Mouse (Mus musculus): ENCODE data around the gene Hes2. TPM values are rescaled to one million over a fixed set of nuclear protein-coding genes. Genes with fewer than 3 reads are reported as not detected.

Gene Hes2
- polyA plus RNA-seq, 1 experiment, result not detected

DNA sequence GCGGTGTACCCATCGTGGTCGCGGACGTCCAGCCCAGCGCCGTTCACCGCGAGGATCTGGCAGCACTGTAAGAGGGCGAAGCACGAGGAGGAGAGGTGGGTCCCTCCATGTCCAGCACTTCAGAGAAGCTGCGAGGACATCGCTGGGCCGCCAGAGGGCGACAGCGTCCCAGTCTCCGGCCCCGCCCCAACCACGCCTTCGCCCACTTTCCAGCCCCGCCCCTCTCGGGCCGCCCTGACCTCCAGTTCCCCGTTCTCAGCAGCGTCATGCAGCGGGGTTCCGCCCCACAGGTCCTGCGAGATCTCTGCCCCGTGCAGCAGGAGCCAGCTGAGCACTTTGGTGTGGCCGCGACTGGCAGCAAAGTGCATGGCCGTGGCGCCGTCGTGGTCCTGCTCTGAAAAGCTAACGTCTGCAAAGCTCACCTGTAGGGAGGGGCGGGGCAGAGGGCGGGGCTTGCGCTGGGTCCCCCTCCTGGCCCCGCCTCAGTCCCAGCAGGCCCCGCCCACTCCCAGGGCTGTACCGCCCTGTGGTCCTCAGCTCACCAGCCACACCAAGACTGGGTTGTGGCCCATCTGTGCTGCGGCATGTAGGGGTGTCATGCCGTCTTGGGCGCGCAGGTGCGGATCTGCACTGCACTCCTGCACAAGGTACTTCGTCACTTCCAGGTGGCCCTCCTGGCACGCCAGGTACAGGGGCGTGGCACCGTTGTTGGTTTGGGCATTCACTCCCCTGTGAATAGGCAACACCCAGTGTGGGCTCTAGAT is 20.0 kb upstream of the Hes2 start:
- peaks cover 4% of the 10 kb centered on the region for H3K4me1 ChIP-seq (ENCODE audit: control insufficient read depth, insufficient read depth, low read length)
- peak overlapping the region; percentile 30 for H3K4me3 ChIP-seq (ENCODE audit: insufficient read depth, low read length)

DNA sequence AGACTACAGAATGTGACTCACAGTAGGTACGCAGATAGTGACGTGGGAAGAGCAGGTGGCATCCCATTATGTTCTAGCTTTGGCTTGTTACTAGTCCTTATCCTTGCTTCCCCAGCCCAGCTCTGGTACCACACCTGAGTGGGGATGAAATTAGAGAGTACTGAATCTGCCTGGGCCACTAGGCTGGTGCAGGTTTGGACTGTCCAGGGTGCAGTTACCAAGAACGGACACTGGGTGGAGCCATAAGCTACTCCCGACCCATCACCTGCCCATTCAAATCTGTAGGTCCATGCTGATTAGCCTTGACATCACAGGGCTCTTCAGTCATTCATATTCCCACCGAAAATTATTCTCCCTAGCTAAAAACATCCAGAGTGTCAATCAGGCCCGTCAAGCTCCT is 18.2 kb upstream of the Hes2 start:
- no peak overlapping the region for H3K27ac ChIP-seq (ENCODE audit: insufficient read depth, low read length)
- TF ChIP-seq CTCF (IDR thresholded peaks at IDR 0.05; ENCODE audit: extremely low read depth, insufficient read depth, low read length) (peak; percentile 64), POLR2A (IDR thresholded peaks at IDR 0.05; ENCODE audit: extremely low read depth, insufficient read depth, low read length) (no peak)
- peaks cover 4% of the 10 kb centered on the region for H3K4me1 ChIP-seq (ENCODE audit: control insufficient read depth, insufficient read depth, low read length)
- H3K4me3 ChIP-seq (ENCODE audit: insufficient read depth, low read length), result no peak overlapping the region

More for the DNA sequence above, 20.0 kb upstream of the Hes2 start:
- peak; percentile 58 for TF ChIP-seq CTCF (IDR thresholded peaks at IDR 0.05; ENCODE audit: extremely low read depth, insufficient read depth, low read length)
- no peak for TF ChIP-seq POLR2A (IDR thresholded peaks at IDR 0.05; ENCODE audit: extremely low read depth, insufficient read depth, low read length)
- no peak overlapping the region for H3K27ac ChIP-seq (ENCODE audit: insufficient read depth, low read length)

DNA sequence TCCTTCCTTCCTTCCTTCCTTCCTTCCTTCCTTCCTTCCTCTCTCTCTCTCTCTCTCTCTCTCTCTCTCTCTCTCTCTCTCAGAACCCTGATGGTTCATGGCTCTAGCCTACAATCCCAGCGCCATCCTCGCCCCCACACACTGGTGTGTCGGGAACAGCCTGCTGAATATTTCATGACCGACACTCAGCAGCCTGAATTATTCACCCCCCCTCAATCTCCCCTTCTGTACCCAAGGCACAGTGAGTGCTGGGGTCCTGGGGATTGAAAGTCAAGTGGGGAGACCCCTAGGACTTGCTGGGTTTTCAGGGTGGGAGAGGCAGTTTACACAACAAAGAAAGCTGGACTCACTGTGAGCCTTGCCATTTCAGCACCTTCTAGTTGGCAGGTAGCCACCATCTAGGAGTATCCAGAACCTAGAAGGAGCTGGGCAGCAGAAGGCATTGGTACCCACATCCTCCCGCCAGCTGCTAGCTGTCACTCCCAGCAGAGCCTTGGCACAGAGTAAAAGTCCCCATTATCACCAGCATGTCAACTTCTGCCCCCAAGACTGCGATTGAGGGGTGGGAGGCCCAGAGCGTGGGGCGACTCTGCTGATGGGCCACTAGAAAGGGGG is 17.0 kb upstream of the Hes2 start:
- no peak overlapping the region for H3K27ac ChIP-seq (ENCODE audit: insufficient read depth, low read length)
- H3K4me3 ChIP-seq (ENCODE audit: insufficient read depth, low read length), result no peak overlapping the region
- H3K4me1 ChIP-seq (ENCODE audit: control insufficient read depth, insufficient read depth, low read length), result peaks cover 4% of the 10 kb centered on the region
- TF ChIP-seq CTCF (IDR thresholded peaks at IDR 0.05; ENCODE audit: extremely low read depth, insufficient read depth, low read length), result no peak
- TF ChIP-seq POLR2A (IDR thresholded peaks at IDR 0.05; ENCODE audit: extremely low read depth, insufficient read depth, low read length), result no peak

DNA sequence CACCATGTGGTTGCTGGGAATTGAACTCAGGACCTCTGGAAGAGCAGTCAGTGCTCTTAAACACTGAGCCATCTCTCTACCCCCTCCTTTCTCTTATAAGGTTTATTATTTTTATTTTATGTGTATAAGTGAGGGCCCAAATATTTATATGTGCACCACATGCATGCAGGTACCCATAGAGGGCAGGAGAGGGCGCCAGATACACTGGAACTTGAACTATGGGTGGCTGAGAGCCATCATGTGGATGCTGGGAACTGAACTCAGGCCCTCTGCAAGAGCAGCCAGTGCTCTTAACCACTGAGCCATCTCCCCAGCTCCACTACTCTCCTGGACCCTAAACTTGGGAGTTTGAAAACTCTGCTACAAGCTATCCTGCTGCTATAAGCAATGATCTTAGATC is 15.0 kb upstream of the Hes2 start:
- TF ChIP-seq POLR2A (IDR thresholded peaks at IDR 0.05; ENCODE audit: extremely low read depth, insufficient read depth, low read length) (no peak), CTCF (IDR thresholded peaks at IDR 0.05; ENCODE audit: extremely low read depth, insufficient read depth, low read length) (no peak)
- Histone ChIP-seq H3K4me3 (ENCODE audit: insufficient read depth, low read length) (no peak overlapping the region), H3K27ac (ENCODE audit: insufficient read depth, low read length) (no peak overlapping the region), H3K4me1 (ENCODE audit: control insufficient read depth, insufficient read depth, low read length) (peaks cover 4% of the 10 kb centered on the region)

DNA sequence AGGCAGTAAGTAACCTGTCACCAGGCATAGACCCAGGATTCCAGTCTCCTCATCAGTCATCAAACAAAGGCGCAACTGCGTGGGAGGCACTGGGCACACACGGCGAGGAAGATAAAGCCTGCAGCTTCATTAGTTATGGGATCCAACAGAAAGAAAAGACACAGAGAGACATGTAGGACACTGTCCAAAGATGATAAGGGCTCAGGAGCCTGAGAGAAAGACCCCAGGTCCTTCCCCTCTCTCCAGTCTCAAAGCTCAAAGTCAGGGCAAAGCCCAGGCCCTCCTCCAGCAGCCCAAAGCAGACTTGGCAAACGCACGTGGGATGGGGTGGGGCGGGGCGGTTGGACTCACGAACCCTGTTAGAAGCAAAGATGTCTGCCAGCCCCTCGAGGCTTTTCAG is 13.2 kb upstream of the Hes2 start:
- H3K4me1 ChIP-seq (ENCODE audit: control insufficient read depth, insufficient read depth, low read length), result peaks cover 4% of the 10 kb centered on the region
- TF ChIP-seq POLR2A (IDR thresholded peaks at IDR 0.05; ENCODE audit: extremely low read depth, insufficient read depth, low read length) (no peak), CTCF (IDR thresholded peaks at IDR 0.05; ENCODE audit: extremely low read depth, insufficient read depth, low read length) (no peak)
- no peak overlapping the region for H3K27ac ChIP-seq (ENCODE audit: insufficient read depth, low read length)
- H3K4me3 ChIP-seq (ENCODE audit: insufficient read depth, low read length), result no peak overlapping the region

DNA sequence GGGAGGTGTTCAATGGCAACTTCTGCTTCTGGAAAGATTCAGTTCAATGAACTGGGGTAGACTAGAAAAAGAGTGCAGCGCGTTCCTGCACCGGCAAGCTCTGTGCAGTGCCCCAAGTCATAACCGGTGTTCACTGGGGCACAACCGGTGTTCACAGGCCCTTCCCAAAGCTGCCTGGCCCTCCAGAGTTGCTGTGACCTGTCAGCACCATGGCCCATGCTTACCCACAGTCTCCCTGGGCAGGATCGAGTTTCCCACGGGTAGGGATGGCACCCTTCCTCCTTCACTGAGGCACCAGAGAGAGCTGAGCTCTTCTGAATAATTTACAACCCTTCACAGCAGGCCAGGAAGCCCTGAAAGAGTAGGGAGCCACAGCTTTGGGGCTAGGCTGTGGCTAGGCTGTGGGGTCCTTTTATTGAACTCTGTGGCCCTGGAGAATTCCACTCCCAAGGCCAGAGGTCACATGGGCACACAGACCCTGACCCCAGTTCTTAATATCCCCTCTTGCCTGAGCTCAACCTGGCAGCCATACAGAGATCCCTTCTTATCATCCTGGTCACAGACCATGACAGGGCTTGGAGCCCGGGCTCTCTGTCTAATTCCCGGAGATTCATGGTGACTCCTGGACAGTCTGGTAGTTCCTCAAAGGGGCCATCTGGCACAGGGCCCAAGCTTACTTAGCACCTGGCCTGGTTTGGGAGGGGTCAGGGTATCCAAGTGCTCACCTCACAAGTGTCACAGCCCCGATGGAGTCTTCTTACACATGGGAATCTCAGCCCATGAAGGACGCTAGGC is 12.4 kb upstream of the Hes2 start:
- no peak overlapping the region for H3K4me3 ChIP-seq (ENCODE audit: insufficient read depth, low read length)

DNA sequence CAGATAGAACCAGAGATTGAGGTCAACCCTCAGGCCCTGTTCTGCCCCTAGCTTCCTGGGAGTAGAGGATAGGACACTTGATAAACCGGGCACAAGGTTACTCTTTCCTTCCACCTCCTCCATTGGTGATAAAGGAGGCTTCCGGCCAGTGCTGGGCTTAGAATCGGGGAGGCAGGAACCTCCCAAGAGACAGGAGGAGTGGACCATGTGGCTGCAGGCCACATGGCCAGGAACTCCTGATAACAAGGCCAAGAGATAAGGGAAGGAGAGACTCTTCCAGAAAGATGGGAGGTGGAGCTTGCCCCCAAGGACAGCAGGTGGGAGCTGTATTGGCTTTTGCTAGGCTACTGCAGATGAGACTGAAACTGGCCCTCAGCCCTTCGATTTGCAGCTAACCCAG is 8.1 kb upstream of the Hes2 start:
- TF ChIP-seq POLR2A (IDR thresholded peaks at IDR 0.05; ENCODE audit: extremely low read depth, insufficient read depth, low read length), result no peak
- no peak for TF ChIP-seq CTCF (IDR thresholded peaks at IDR 0.05; ENCODE audit: extremely low read depth, insufficient read depth, low read length)
- Histone ChIP-seq H3K4me3 (ENCODE audit: insufficient read depth, low read length) (no peak overlapping the region), H3K4me1 (ENCODE audit: control insufficient read depth, insufficient read depth, low read length) (no peaks in the 10 kb centered on the region), H3K27ac (ENCODE audit: insufficient read depth, low read length) (no peak overlapping the region)

More for the DNA sequence above, 12.4 kb upstream of the Hes2 start:
- no peak overlapping the region for H3K27ac ChIP-seq (ENCODE audit: insufficient read depth, low read length)
- H3K4me1 ChIP-seq (ENCODE audit: control insufficient read depth, insufficient read depth, low read length), result no peaks in the 10 kb centered on the region
- TF ChIP-seq CTCF (IDR thresholded peaks at IDR 0.05; ENCODE audit: extremely low read depth, insufficient read depth, low read length), result no peak
- TF ChIP-seq POLR2A (IDR thresholded peaks at IDR 0.05; ENCODE audit: extremely low read depth, insufficient read depth, low read length), result no peak

DNA sequence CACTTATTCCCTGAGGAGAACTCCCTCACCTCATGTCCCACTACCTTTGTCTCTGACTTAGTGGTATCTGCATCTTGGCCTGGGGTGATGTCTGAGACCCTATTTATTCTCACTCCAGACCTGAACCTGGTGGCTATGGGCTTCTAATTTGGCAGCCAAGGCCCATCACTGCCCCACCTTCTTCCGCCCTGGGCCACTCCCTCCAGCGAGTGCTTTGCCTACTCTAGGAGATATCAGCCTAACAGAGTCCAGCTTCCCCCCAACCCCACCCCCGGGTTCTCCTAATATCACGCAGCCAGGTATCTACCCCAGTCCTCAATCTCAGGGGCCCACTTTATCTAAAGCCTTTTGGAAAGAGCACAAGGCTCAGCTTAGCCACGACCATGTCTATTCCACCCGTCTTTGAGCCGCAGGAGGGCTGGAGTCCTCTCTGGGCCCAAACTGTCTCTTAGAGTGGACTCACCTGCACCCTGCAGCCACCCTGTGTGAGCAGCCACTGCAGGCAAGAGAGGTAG is 7.2 kb upstream of the Hes2 start:
- no peak for TF ChIP-seq POLR2A (IDR thresholded peaks at IDR 0.05; ENCODE audit: extremely low read depth, insufficient read depth, low read length)
- no peak for TF ChIP-seq CTCF (IDR thresholded peaks at IDR 0.05; ENCODE audit: extremely low read depth, insufficient read depth, low read length)
- H3K4me3 ChIP-seq (ENCODE audit: insufficient read depth, low read length), result no peak overlapping the region
- no peaks in the 10 kb centered on the region for H3K4me1 ChIP-seq (ENCODE audit: control insufficient read depth, insufficient read depth, low read length)
- no peak overlapping the region for H3K27ac ChIP-seq (ENCODE audit: insufficient read depth, low read length)

DNA sequence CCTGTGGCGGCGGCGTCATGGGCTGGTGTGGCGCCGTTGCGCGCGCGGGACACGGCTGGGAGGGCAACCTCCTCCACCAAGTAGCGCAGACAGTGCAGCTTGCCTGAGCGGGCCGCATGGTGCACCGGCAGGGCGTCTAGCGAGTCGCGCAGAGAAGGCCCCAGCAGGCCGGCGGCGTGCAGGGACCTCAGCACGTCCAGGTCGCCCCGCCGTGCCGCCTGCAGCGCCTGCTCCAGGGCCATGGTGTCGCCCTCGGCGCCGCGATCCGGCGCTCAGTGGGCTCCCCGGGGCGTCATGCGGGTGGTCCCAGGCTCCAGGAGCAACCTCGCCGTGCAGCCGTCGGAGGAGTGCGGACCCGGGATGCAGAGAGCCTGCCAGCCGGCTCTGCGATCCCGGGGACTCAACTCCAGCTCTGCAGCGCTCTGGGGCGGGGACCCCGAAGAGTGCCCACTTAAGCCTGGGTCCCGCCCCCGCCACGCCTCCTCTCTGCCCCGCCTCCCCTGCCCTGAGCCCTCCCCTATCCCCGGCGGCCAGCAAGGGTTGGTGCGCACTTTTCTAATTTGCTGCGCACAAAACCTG is 6.6 kb upstream of the Hes2 start, which contains the start of gene Espn:
Espn (minus strand) TSS at position 406 of the 579 bp plus-strand sequence.
- H3K27ac ChIP-seq (ENCODE audit: insufficient read depth, low read length), result no peak within 1 kb of the TSS
- TF ChIP-seq CTCF (IDR thresholded peaks at IDR 0.05; ENCODE audit: extremely low read depth, insufficient read depth, low read length) (no peak), POLR2A (IDR thresholded peaks at IDR 0.05; ENCODE audit: extremely low read depth, insufficient read depth, low read length) (no peak)
- no peak within 1 kb of the TSS for H3K4me3 ChIP-seq (ENCODE audit: insufficient read depth, low read length)
- no peaks in the 10 kb centered on the region for H3K4me1 ChIP-seq (ENCODE audit: control insufficient read depth, insufficient read depth, low read length)
